7 mouse cellular contexts compared by ENCODE assay signal in the genomic region with DNA sequence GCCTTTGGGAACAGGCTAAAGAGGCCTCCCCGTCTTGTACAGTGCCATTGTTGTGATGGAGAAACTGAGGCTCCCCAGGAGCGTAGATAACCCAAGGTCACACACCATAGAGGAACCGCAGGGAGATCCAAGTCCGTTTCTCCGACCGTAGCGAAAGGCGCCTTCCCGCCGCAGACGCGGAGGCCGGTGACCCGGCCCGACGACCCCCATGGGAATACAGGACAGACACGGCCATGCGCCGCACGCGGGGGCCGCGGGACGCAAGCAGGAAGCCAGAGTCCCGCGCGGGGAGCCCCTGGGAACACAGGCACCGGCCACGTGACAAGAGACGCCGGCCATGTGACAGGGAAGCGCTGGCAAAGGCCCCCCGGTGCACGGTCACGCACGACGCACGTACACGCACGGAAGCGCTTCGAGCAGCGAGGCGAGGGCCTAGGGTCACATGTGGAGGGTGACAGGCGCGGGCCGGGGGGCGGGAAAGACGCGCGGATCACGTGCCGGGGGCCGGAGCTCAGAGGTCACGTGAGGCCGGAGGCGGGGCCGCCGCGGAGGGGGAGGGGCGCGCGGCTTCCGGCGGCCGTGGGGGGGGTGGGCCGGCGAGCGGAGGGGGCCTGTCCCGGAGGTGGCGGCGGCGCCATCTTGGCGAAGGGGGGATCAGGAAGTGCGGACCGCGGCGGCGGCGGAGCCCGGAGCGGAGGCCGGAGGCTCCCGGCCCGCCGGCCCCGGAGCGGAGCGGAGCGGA. TPM values are rescaled to one million over a fixed set of nuclear protein-coding genes. Genes with fewer than 3 reads are reported as not detected.
DNase-seq lines count a peak whose midpoint lies in the region; ATAC-seq lines count a peak whose summit lies in the region.

A gene (plus strand): TSS at position 649 of the 742 bp plus-strand sequence.

- under 1% methylated on average over 69 of the region's 90 CpGs for WGBS in embryonic facial prominence, embryonic 11.5 days
- WGBS in limb, embryonic 11.5 days, result under 1% methylated on average over 53 of the region's 90 CpGs
- under 1% methylated on average over 80 of the region's 90 CpGs for WGBS in midbrain, embryonic 14.5 days

- peak within 1 kb of the TSS; percentile 93 for H3K27ac ChIP-seq in embryonic facial prominence, embryonic 11.5 days (replicated peaks; ENCODE audit: low read depth, low read length)
- peak within 1 kb of the TSS; percentile 93 for H3K27ac ChIP-seq in limb, embryonic 11.5 days (replicated peaks; ENCODE audit: low read depth, low read length)
- peak within 1 kb of the TSS; percentile 95 for H3K27ac ChIP-seq in midbrain, embryonic 14.5 days (replicated peaks; ENCODE audit: low read depth, low read length)

- H3K9me3 ChIP-seq in embryonic facial prominence, embryonic 11.5 days (replicated peaks; ENCODE audit: control insufficient read depth, low read length), result no peaks in the 10 kb centered on the region
- H3K9me3 ChIP-seq in limb, embryonic 11.5 days (ENCODE audit: control insufficient read depth, low read length), result no peaks in the 10 kb centered on the region
- H3K9me3 ChIP-seq in midbrain, embryonic 14.5 days (ENCODE audit: control insufficient read depth, low read length), result no peaks in the 10 kb centered on the region

- H3K4me2 ChIP-seq in embryonic facial prominence, embryonic 11.5 days (ENCODE audit: low read depth, low read length), result peak within 1 kb of the TSS; percentile 89
- peak within 1 kb of the TSS; percentile 63 for H3K4me2 ChIP-seq in limb, embryonic 11.5 days (ENCODE audit: low read depth, severe bottlenecking)
- H3K4me2 ChIP-seq in midbrain, embryonic 14.5 days (ENCODE audit: low read length), result peak within 1 kb of the TSS; percentile 92

- H3K27me3 ChIP-seq in embryonic facial prominence, embryonic 11.5 days (ENCODE audit: control insufficient read depth, insufficient read depth, low read length), result no peaks in the 10 kb centered on the region
- H3K27me3 ChIP-seq in limb, embryonic 11.5 days (ENCODE audit: control insufficient read depth, insufficient read depth, low read length), result no peaks in the 10 kb centered on the region
- no peaks in the 10 kb centered on the region for H3K27me3 ChIP-seq in midbrain, embryonic 14.5 days (ENCODE audit: control insufficient read depth, insufficient read depth, low read length)

- peak within 1 kb of the TSS; percentile 99 for H3K4me3 ChIP-seq in embryonic facial prominence, embryonic 11.5 days (ENCODE audit: low read depth, low read length)
- peak within 1 kb of the TSS; percentile 93 for H3K4me3 ChIP-seq in limb, embryonic 11.5 days (ENCODE audit: low read depth, low read length)
- peak within 1 kb of the TSS; percentile 99 for H3K4me3 ChIP-seq in midbrain, embryonic 14.5 days (replicated peaks; ENCODE audit: low read depth, low read length)

- H3K4me1 ChIP-seq in embryonic facial prominence, embryonic 11.5 days (ENCODE audit: control insufficient read depth, insufficient read depth, low read length), result peaks cover 3% of the 10 kb centered on the region; the same call in 1 of the 2 replicates
- peaks cover 15% of the 10 kb centered on the region for H3K4me1 ChIP-seq in limb, embryonic 11.5 days (ENCODE audit: control insufficient read depth, insufficient read depth, low read length)
- peaks cover 32% of the 10 kb centered on the region for H3K4me1 ChIP-seq in midbrain, embryonic 14.5 days (ENCODE audit: control insufficient read depth, insufficient read depth, low read length)

- DNase-seq in adrenal gland, postnatal 14 days, result peak; percentile 99
- DNase-seq in embryonic facial prominence, embryonic 11.5 days (ENCODE audit: low spot score), result peak; percentile 93
- DNase-seq in heart, adult 11 months, result peak; percentile 100
- DNase-seq in kidney, adult 18-20 months, result peak; percentile 95
- DNase-seq in limb, embryonic 11.5 days (ENCODE audit: low spot score), result peak; percentile 94
- DNase-seq in midbrain, embryonic 14.5 days, result peak; percentile 97
- DNase-seq in spleen, adult 18-20 months, result peak; percentile 94 to 96

- peaks cover 4% of the 10 kb centered on the region for H3K36me3 ChIP-seq in embryonic facial prominence, embryonic 11.5 days (replicated peaks; ENCODE audit: control insufficient read depth, insufficient read depth, low read depth, low read length)
- H3K36me3 ChIP-seq in limb, embryonic 11.5 days (ENCODE audit: control insufficient read depth, insufficient read depth, low read length), result peaks cover 15% of the 10 kb centered on the region
- H3K36me3 ChIP-seq in midbrain, embryonic 14.5 days (ENCODE audit: control insufficient read depth, insufficient read depth, low read length), result peaks cover 21% of the 10 kb centered on the region

- peak; percentile 92 for ATAC-seq in embryonic facial prominence, embryonic 11.5 days (replicated peaks; ENCODE audit: insufficient number of reproducible peaks, low FRiP score, low TSS enrichment, low read depth)
- ATAC-seq in limb, embryonic 11.5 days (ENCODE audit: insufficient number of reproducible peaks, low FRiP score, low TSS enrichment, low read depth), result peak; percentile 90
- ATAC-seq in midbrain, embryonic 14.5 days (ENCODE audit: low FRiP score, low TSS enrichment), result peak; percentile 95

- peak within 1 kb of the TSS; percentile 99 for H3K9ac ChIP-seq in embryonic facial prominence, embryonic 11.5 days (replicated peaks; ENCODE audit: low read length)
- H3K9ac ChIP-seq in limb, embryonic 11.5 days (ENCODE audit: low read length), result peak within 1 kb of the TSS; percentile 98
- peak within 1 kb of the TSS; percentile 98 for H3K9ac ChIP-seq in midbrain, embryonic 14.5 days (replicated peaks; ENCODE audit: low read length)

RNA-seq across cellular contexts. Expression of the gene that starts here (rescaled TPM):
- total RNA-seq in adrenal gland, postnatal 14 days (2021), result 57.2 and 65.2 TPM in 2 replicates
- polyA plus RNA-seq in embryonic facial prominence, embryonic 11.5 days (2014; fragmentation: Nextera tagmentation; extraction: Ambion mirVana), result 21.7 and 24.0 TPM in 2 replicates
- 23.5 and 24.5 TPM in 2 replicates for polyA plus RNA-seq in limb, embryonic 11.5 days (2014; fragmentation: Nextera tagmentation; extraction: Ambion mirVana)
- 22.2 and 25.0 TPM in 2 replicates for polyA plus RNA-seq in midbrain, embryonic 14.5 days (2014; fragmentation: Nextera tagmentation; extraction: Ambion mirVana)

Comparison
In these comparisons a context has a peak if more than half of its experiments do, and no peak if none do; other contexts are left out.
1. Peak in every context shown above with its lines: DNase-seq, ATAC-seq, H3K4me3 ChIP-seq and H3K27ac ChIP-seq.